Mouse (Mus musculus) 3T3-L1 (cell line): ENCODE results near the gene Rbm20.
A peak's percentile ranks its signal among the peaks of the same experiment; 100 is the strongest.

Experiments used
- DNase-seq: peaks from one replicate; pipeline ENCODE4 v3.0.0-alpha.2; 2015; ENCODE audit warnings: low read depth, low spot score

The Rbm20 gene

DNA sequence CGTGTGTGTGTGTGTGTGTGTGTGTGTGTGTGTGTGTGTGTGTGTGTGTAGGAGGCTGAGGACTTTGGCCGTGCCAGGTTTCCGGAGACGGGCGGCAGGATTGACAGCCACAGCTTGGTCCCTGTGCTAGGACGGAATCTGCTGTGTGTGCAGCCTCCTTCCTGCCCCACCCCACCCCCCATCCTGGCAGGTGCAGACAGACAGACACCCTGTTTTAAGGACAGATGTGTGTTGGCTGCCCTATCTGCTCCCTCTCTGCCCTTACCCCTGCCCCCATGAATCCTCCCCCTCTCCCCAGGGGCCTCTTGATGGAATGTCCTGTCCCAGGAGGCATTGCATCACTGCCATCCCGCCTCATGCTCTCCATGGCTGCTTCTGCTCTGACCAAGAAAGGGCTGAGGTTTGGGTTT lies 77.3 kb downstream of the Rbm20 start:
- DNase-seq, result no peak

DNA sequence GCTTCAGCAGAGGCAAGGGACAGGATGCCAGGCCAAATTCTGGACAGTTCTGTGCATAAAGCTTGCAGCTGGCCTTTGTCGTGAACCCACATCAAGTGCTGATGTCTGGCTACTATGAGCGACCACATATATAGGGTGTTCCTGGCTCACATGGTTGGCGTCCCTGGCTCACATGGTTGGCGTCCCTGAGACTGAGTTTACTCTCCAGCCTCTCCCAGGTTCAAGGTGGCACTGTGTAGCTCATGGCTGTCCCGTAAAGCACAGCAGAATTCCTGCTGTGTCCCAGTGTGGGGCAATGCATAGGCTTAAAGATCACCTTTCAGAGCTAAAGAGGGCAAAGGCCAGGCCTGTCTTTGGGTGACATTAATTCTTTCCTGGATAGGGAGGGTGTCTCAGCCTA lies 78.2 kb downstream of the Rbm20 start:
- no peak for DNase-seq

DNA sequence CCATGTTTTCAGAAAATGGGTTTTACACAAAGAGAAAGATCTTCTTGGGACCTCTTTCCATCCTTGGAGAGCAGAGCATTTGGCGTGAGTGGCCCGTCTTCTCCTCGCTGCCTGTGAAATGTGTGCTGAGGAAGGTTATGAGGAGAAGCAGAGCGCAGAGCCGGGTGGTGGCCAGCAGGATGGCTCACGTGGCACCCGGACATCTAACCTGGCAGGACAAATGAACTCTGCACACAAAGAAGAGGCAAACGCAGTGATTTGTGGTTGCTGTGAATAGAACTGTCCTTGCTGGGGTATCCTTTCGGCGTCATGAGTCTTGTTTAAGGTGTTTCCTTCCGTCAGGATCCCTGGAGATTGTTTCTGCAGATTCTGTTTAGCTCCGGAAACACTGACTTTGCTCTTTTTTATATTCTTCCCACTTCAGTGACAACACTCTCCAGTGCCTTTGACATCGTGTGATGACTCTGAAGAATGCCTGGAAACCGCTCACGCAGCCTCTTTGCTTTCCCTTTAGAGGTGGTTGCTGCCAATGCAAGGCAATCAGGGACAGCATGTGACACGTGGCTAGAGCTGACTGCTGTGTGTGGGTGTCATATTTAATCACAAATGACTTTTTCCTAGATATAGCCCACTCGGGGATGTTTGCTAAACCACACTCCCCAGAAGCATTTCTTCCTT lies 80.5 kb downstream of the Rbm20 start:
- no peak for DNase-seq

DNA sequence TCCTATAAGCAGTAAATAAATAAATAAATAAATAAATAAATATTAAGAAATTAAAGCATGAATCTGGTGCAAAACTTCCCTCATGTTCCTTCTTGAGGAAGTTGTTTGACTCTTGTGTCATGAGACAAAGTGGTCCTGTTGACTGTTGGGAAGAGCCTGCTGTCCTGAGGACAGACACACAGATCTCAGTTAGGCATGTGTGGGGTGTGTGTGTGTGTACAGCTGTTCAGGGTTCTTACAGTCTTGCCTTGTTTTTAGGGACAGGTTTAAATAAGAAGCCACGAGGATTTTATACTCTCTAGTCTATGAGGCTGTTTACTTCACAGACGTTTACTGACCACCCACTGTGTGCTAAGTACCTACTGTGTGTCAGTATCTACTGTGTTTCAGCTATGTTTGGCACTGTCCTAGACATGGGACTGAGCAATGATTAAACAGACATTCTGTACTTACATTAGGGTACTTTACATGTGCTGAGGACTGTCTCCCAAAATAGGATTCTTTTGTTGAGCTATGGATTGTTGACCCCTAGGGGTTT lies 81.8 kb downstream of the Rbm20 start:
- no peak for DNase-seq

DNA sequence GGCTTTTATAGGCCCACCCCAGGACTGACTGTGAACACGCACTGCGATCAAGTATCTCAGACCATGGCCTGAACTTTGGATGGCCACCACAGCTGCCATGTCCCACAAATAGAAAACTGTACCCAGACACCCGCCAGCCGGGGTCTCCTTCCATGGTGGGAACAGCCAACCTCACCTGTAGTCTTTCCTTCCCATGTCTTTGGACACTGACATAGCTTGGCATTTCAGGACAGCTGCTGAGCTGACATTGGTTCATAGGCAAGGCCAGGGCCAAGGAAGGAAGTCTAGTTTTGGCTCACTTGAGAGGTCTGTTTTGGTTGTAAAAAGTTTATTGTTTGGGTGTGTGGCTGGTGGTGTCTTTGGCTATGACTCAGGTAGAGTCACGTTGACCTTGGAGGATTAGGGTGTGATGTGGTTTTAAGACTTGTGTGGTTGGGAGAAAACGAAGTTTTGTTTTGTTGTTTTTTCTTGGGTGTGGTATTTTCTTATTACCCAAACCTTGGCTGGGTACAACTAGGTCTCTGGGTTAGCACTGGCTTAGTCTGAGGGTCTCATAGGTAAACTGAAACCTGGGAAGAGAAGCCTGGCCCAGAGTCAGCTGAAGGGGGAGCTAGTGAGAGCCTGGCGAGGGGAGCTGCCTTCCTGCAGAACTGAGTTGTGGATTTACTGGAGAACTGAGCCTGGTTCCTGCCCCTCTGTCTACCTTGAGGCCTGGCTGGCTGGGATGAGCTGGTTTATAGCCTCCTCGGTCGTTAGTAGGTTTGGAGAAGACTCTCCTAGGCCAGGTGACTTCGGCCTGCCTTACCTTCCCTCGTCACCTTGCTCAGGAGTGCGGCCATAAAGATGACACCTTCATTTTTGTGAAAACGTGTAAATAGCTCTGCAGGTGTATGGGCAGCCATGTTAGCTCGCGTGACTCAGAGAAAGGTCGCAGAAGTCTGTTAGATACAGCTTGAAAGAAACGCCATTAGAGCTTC lies 83.3 kb downstream of the Rbm20 start:
- DNase-seq, result no peak

DNA sequence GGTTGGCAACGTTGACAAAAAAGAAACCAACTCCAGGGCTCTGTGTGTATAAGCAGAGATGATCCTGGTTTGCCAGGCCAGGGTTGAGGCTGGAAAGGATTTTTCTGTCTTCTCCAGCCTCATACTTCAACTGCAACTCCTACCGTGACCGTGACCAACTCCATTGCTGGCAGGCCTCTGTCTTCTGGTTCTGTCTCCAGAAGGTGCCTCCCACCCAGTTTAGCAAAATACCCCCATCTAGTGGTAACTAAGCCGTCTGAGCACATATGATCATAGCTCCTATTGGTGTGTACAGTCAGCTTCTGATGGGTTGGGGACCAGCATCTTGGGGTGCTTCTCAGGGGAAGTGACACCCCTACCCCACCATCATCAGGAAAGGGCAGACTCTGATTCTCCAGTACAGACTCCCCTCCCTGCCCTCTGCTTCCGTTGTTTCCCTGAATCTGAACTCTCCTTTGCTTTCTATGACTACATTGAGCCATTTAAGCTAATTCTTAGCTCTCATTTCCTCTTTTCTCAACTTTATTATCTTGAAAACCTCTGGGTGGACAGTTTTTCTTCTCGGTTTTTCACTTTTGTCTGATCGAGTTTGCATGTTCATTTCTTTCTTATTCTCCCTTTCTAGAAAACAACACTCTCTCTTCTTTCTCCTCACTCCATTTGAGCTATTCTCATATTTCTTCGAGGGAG lies 85.8 kb downstream of the Rbm20 start:
- peak; percentile 80 for DNase-seq

DNA sequence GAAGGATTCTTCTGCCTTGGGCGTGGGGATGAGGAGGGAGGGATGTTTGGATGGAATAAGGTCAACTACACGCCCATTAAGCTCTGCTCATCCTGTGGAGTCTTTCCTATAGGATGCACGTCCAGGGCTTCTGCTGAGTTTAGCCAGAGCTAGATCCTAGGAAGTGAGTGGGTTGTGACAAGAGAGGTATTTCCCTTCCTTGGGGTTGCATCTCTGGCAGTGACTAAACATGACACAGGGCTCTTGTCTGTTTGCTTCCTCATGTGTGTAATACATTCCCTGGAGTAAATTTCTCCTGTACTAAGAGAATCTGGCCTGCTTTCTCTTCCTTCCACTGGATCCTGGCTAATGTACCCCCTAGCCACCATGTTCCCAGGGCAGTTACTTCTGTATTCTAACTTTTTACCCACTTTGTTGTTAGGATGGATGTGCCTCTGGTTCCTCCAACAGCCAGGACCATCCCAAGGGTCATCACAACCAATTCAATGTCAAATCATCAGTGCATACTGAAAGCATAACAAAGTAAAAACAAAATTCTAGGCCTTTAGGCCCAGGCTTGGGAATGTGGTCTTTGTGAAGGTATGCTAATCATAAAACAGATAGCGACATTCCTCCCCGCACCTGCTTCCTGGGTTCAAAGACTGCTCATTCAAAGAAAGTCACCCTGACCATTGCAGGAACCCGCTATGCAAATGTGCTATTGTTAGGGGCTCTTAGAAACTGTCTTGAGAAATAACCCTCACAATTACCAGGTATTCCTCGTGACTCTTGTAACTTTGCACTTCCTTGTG lies 87.8 kb downstream of the Rbm20 start:
- no peak for DNase-seq

DNA sequence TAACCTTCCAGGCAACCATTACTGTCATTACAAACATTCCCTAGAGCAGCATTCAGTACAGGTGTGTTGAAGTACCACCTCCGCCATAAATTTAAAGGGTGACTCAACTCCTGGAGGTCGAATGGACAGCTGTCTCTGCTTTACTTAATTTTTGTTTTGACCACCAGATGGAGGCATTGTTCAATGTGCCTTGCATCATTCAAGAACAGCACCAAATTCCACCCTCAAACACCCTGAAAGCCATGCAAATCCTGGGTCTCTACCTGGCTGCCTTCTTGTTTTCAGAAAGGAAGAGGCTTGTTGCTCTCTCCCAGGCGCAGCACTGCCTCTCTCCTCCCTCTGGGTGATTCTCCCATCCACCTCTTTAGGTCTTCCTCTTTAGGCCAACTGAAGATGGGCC lies 91.4 kb downstream of the Rbm20 start:
- DNase-seq, result peak; percentile 90

DNA sequence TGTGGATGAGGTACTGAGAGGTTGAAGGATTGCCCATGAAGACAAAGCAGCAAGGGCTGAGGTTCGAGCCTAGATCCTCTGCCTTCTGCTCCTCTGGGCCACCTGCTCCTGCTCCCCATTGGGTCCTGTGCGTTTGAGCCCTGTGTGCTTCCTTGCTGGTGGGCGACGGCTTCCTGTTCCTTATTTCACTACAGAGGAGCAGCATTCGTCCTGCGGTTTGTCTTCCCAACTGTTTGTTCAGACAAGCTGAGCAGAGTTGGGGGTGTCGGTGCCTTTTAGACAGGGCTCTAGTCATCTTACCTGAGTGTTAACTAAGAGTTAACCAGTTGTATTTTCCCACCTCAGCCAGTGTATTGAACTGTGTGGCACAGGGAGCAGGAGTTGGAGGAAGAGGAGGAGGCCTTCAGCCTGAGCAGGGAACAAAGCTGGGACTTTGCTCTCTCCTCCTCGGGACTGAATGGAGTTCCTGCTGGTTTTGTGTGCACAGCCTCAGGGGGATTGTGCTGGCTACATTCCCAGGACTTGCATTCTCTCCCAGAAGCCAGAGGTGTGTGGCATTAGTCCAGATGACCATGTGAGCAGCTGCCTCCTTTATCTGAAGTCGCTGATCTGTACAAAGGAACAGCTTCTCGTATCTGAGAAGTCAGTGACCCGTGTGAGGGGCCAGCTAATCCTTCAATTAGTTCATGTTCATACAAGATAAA lies 97.0 kb downstream of the Rbm20 start:
- peak; percentile 99 for DNase-seq

DNA sequence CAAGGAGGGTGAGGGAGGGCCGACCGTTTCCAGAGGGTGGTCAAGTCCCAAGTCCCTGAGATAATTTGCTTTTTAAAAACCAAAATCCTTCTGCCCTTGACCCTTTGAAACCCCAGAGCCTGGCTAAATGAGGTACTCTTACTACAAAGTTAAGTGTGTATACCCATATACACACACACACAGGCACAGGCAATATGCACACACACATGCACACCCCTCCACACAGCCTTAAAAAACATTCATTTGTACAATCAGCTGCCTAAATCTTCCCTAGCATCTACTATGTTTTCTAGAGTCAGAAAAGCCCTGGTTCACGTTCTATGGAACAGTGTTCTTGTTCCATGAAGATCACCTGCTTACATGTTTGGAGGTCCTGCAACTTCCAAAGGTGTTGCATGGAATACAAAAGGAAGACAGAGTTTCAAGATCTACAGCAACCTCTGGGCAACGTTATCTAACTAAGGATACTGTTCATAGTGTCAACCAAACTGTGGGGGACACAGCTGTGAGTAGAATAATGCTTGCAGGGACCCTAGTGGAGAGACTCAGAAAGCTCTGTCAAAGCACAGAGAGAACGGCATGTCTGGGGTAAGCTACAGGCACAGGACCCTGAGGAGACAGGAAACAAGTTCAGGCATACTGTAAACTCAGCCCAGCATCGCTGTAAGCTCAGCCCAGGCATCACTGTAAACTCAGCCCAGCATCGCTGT lies 97.7 kb downstream of the Rbm20 start:
- DNase-seq, result no peak

DNA sequence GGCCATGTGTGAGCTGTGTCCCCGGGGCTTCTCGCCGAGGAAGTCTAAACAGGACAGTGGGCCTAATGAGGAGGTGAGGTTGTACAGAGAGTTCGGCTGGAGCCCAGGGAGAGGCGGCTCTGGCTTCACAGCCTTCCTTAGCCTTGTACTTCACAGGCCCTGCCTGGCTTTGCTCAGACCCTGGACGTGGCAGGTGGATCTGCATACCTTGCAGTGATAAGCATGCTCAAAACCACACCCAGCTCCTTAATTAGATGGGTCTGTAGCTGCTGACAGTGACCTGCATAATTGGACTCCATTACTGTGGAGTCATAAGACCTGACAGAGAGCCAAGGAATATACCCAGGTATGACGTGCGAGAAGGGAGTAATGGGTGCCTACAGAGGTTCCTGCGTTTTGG lies 102.3 kb downstream of the Rbm20 start:
- DNase-seq, result no peak

DNA sequence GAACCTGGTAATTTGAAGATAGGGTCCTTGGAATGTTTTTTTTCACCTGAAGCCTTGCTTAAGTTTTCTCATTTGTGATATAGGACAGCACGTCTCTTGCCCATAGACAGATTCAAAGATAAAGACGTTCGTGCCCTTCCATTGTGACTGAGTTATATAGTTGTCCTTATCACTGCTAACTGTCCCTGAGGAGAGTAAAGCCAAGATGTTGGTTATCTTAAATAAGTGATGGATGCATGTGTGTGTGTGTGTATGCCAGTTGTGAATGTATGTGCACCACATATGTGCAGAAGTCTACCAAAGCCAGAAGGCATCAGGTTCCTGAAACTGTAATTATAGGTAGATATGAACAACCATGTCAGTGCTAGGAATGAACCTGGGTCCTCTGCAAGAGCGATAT lies 102.7 kb downstream of the Rbm20 start:
- no peak for DNase-seq

DNA sequence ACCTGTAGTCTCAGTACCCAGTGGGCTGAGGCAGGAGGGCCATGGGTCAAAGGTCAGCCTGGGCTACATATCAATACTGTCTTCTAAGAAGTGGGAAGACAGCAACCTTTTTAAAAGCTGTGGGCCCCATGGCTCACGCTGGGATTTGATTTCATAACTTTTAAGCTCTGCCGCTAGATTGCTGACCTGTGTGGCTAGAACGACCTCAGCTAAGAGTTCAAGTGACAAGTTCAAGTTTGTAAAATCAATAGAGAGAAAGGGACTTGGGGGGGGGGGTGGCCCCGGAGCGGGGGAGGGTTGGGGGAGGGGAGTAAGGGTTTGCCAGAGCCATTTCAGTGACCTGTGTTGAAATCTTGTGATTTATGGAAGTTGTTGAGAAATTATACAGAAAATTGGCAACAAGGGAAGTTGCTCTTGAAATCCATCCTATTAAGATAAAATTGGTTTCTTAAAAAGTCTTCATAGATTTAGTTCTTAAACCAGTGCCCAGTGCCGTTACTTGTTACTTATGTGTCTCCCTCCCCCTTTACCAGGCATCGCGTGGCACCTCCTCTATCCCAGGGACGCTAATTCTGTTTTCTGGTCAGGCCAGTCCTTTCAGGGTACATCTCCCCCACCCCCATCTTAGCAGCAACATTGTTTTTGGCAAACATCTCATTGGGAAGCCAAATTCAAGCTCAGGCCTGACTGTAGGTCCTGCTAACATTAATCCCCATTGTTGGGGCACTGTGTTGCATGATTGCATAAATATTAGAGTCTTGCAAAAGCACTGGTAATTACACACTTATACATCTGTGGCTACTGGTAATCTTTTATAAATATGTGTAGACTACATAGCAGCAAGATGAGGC lies 103.9 kb downstream of the Rbm20 start:
- DNase-seq, result no peak

DNA sequence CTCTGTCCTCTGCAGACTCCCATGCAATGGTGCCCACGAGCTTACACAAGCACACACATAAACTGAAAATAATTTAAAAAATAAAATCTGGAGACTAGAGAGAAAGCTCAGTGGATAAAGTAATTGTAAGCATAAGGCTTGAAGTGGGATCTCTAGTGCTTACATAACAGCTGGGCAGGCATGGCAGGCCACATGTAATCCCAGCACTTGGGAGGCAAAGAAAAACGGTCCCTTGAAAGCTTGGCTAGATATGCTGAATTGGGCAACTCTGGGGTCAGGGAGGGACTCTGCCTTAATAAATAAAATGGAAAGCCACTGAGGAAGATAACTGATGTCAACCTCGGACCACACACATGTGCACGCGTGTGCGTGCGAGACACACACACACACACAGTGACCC lies 104.7 kb downstream of the Rbm20 start:
- no peak for DNase-seq

DNA sequence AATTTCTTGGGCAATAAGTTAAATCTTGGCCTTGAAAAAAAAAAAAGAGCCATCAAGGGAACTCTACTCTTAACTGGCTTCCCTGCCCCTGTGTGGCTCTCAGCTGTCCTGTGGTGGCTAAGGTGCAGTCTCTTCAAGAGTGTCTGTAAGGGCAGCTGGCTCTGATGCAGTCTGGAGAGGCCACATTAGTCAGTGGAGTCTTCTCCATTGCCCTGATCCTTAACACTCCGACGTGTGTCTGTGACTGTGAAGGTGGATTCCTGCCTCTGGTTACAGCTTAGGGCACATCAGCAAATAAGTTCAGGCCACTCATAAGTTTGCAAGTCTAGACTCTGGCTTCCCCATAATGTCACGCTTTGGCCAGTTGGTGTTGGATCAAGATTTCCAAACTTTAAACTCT lies 108.2 kb downstream of the Rbm20 start:
- no peak for DNase-seq

DNA sequence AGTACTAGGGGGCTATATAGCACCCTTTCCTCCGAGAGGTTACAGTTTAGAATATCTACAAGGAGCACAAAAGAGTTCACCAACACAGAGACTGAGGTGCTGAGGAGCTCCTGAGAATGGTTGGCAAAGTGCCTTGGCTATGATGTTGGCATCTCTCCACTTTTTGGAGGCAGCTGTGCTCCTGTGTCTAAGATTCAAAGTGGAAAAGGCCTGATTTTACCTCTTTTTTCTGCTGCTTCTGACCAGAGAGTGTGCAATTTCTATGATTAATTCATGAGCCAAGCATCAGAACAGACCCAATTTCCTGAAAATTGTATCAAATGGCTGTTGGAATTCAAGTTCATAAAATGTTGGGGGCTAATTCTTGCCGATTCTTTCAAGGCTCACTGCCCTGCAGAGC lies 109.1 kb downstream of the Rbm20 start:
- DNase-seq, result peak; percentile 59

DNA sequence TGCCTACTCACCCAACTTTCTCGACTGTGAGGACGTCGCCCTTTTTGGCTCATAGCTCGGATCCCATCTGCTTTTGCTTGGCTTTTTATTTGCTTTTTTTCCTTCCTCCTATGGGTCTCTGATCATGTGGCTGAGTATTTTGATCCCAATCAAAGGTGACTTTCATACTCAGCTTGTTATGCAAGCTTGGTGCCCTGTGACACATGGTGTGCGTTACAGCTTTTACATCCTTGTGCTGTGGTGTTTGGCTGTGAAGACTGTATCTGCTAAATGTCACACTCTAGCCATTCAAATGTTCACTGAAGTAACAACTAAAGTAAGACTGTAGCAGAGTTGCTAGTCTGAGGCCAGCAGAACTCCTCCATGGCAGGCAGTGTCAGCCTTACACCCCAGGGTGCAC lies 109.7 kb downstream of the Rbm20 start:
- no peak for DNase-seq

DNA sequence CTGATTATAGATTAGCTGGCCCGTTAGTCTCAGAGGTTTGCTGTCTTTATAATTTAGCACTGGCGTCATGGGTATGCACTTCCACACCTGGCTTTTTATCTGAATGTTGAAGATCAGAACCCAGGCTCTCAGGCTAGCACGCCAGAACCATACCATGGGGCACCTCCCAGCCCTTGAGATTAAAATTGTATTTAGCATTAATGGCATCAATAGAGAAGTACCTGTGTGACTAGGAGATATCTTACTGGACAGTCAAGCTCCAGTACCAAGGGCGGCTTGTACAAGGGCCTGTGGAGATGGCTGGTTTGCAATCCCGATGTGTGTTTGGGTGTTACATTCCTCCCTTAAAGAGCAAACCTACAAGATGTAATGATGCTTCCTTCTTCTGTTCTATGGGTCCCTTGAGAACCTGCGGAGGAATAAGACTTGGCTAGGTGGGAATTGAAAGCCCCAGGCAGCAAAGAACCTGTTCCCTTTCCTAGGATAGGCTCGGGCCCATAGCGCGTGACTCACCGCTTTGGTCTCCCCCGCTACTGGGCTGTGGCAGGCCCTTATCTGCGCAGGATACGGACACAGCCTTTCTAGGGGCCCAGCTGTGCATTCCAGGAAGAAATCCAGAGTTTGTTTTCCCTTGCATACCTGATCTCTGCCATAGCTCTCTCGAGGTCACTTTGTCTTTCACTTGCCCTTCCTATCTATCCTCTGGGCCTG lies 111.7 kb downstream of the Rbm20 start:
- DNase-seq, result no peak
